Mouse (Mus musculus): ENCODE data around the gene A030003K21Rik.

DNA sequence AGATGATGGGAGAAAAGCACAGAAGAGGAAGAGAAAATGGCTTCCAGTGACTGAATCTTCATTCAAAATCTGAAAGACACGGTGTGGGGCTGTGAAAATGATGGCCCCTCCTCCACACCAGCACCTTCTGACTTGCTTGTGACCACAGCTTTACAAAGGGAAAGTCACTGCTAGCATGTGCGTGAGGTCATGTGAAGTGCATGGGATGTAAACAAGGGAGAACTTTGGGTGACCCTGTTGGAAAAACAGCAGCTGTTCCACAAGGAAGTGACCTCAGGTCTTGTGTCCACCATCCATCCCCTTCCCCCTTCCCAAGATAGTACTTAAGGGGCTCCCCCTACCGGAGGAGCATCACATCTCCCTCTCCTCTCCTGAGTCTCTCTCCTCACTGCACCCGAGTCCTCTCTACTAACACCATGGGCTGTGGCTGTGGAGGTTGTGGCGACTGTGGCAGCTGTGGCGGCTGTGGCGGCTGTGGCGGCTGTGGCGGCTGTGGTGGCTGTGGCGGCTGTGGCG lies 16.7 kb upstream of the A030003K21Rik start, which contains the start of gene Gm47955:
- no peak for TF ChIP-seq POLR2A (IDR thresholded peaks at IDR 0.05; ENCODE audit: extremely low read depth, insufficient read depth, low read length)
- TF ChIP-seq CTCF (IDR thresholded peaks at IDR 0.05; ENCODE audit: low read depth, low read length): no peak

Measured in liver, adult 2 months (tissue).